Mouse (Mus musculus): ENCODE data around the gene Zfp454.

Gene Zfp454

GRCm38 (mm10) chr11:50887390-50888128 is at the start of gene Zfp454:
Gene Zfp454, minus strand, starts transcription at chr11:50887651.
- in situ Hi-C loops (cut with MboI; ENCODE audit: low pct_unique_long_range_greater_than_20kb in 1 of 2, low sequenced_read_pairs in 2 of 2, unreplicated experiment in 1 of 2), result no loop called here

- in situ Hi-C loops (cut with MboI; ENCODE audit: low pct_unique_long_range_greater_than_20kb in 1 of 2, low sequenced_read_pairs in 2 of 2, unreplicated experiment in 1 of 2), result loop anchor here (25.0 kb wide), 2 partner anchors 330 to 605 kb away; partner anchors contain the start of genes BC049762 (in 1 of the 2) and Clk4 (in 1 of the 2)
Measured at GRCm38 (mm10) chr11:50932040-50932439, 44.6 kb upstream of the Zfp454 start.

GRCm38 (mm10) chr11:50931451-50931866 is 44.0 kb upstream of the Zfp454 start, which contains the start of gene Zfp354b:
Gene Zfp354b, minus strand, starts transcription at chr11:50931633.
- in situ Hi-C loops (cut with MboI; ENCODE audit: low pct_unique_long_range_greater_than_20kb in 1 of 2, low sequenced_read_pairs in 2 of 2, unreplicated experiment in 1 of 2), result loop anchor here (25.0 kb wide), 2 partner anchors 331 to 606 kb away; partner anchors contain the start of genes BC049762 (in 1 of the 2) and Clk4 (in 1 of the 2)

GRCm38 (mm10) chr11:50931021-50931420 is 43.6 kb upstream of the Zfp454 start:
- in situ Hi-C loops (cut with MboI; ENCODE audit: low pct_unique_long_range_greater_than_20kb in 1 of 2, low sequenced_read_pairs in 2 of 2, unreplicated experiment in 1 of 2), result loop anchor here (25.0 kb wide), 2 partner anchors 331 to 606 kb away; partner anchors contain the start of genes BC049762 (in 1 of the 2) and Clk4 (in 1 of the 2)

- in situ Hi-C loops (cut with MboI; ENCODE audit: low pct_unique_long_range_greater_than_20kb in 1 of 2, low sequenced_read_pairs in 2 of 2, unreplicated experiment in 1 of 2), result loop anchor here (25.0 kb wide), 2 partner anchors 332 to 607 kb away; partner anchors contain the start of genes BC049762 (in 1 of the 2) and Clk4 (in 1 of the 2)
Measured at GRCm38 (mm10) chr11:50930469-50931014, 43.1 kb upstream of the Zfp454 start.

- in situ Hi-C loops (cut with MboI; ENCODE audit: low pct_unique_long_range_greater_than_20kb in 1 of 2, low sequenced_read_pairs in 2 of 2, unreplicated experiment in 1 of 2), result no loop called here
Measured at GRCm38 (mm10) chr11:50915671-50916320, 28.3 kb upstream of the Zfp454 start, which contains the start of gene Zfp2. Gene Zfp2, minus strand, starts transcription at chr11:50916165.

GRCm38 (mm10) chr11:50914461-50914860 is 27.0 kb upstream of the Zfp454 start:
- in situ Hi-C loops (cut with MboI; ENCODE audit: low pct_unique_long_range_greater_than_20kb in 1 of 2, low sequenced_read_pairs in 2 of 2, unreplicated experiment in 1 of 2), result no loop called here

- in situ Hi-C loops (cut with MboI; ENCODE audit: low pct_unique_long_range_greater_than_20kb in 1 of 2, low sequenced_read_pairs in 2 of 2, unreplicated experiment in 1 of 2), result no loop called here
Measured at GRCm38 (mm10) chr11:50913301-50913700, 25.9 kb upstream of the Zfp454 start.

GRCm38 (mm10) chr11:50908136-50908535 is 20.7 kb upstream of the Zfp454 start:
- in situ Hi-C loops (cut with MboI; ENCODE audit: low pct_unique_long_range_greater_than_20kb in 1 of 2, low sequenced_read_pairs in 2 of 2, unreplicated experiment in 1 of 2), result no loop called here

- in situ Hi-C loops (cut with MboI; ENCODE audit: low pct_unique_long_range_greater_than_20kb in 1 of 2, low sequenced_read_pairs in 2 of 2, unreplicated experiment in 1 of 2), result no loop called here
Measured at GRCm38 (mm10) chr11:50897359-50897758, 9.9 kb upstream of the Zfp454 start.

- in situ Hi-C loops (cut with MboI; ENCODE audit: low pct_unique_long_range_greater_than_20kb in 1 of 2, low sequenced_read_pairs in 2 of 2, unreplicated experiment in 1 of 2), result no loop called here
Measured at GRCm38 (mm10) chr11:50892441-50892840, 5.0 kb upstream of the Zfp454 start.

- in situ Hi-C loops (cut with MboI; ENCODE audit: low pct_unique_long_range_greater_than_20kb in 1 of 2, low sequenced_read_pairs in 2 of 2, unreplicated experiment in 1 of 2), result no loop called here
Measured at GRCm38 (mm10) chr11:50886933-50887293, 538 bp downstream of the Zfp454 start.

- in situ Hi-C loops (cut with MboI; ENCODE audit: low pct_unique_long_range_greater_than_20kb in 1 of 2, low sequenced_read_pairs in 2 of 2, unreplicated experiment in 1 of 2), result no loop called here
Measured at GRCm38 (mm10) chr11:50886231-50886932, 1.1 kb downstream of the Zfp454 start.

GRCm38 (mm10) chr11:50883756-50884155 is 3.7 kb downstream of the Zfp454 start:
- in situ Hi-C loops (cut with MboI; ENCODE audit: low pct_unique_long_range_greater_than_20kb in 1 of 2, low sequenced_read_pairs in 2 of 2, unreplicated experiment in 1 of 2), result no loop called here

GRCm38 (mm10) chr11:50878641-50879040 is 8.8 kb downstream of the Zfp454 start:
- in situ Hi-C loops (cut with MboI; ENCODE audit: low pct_unique_long_range_greater_than_20kb in 1 of 2, low sequenced_read_pairs in 2 of 2, unreplicated experiment in 1 of 2), result no loop called here

- in situ Hi-C loops (cut with MboI; ENCODE audit: low pct_unique_long_range_greater_than_20kb in 1 of 2, low sequenced_read_pairs in 2 of 2, unreplicated experiment in 1 of 2), result no loop called here
Measured at GRCm38 (mm10) chr11:50850989-50851601, 36.4 kb downstream of the Zfp454 start.

GRCm38 (mm10) chr11:50850177-50850735 is 37.2 kb downstream of the Zfp454 start, which contains the start of gene Grm6:
Gene Grm6, plus strand, starts transcription at chr11:50850685.
- in situ Hi-C loops (cut with MboI; ENCODE audit: low pct_unique_long_range_greater_than_20kb in 1 of 2, low sequenced_read_pairs in 2 of 2, unreplicated experiment in 1 of 2), result no loop called here

- in situ Hi-C loops (cut with MboI; ENCODE audit: low pct_unique_long_range_greater_than_20kb in 1 of 2, low sequenced_read_pairs in 2 of 2, unreplicated experiment in 1 of 2), result no loop called here
Measured at GRCm38 (mm10) chr11:50849310-50849709, 38.1 kb downstream of the Zfp454 start.
